Mouse (Mus musculus) thymus, adult 2 months (tissue): ENCODE results near the gene Vars. TPM values are rescaled to one million over a fixed set of nuclear protein-coding genes. Genes with fewer than 3 reads are reported as not detected.
A peak's percentile ranks its signal among the peaks of the same experiment; 100 is the strongest.

Source experiments
- DNase-seq: peaks from one replicate; pipeline ENCODE4 v3.0.0; 2021
- H3K27ac ChIP-seq: fragments of 200-500 bp; 2 replicates; pipeline ENCODE4 v1.5.1; 2012; ENCODE audit warnings: low read length, control low read depth; ENCODE audit not compliant: control insufficient read depth, insufficient read depth
- H3K27me3 ChIP-seq: fragments of 200-500 bp; 2 replicates; pipeline ENCODE4 v1.6.1; 2012; ENCODE audit warnings: mild to moderate bottlenecking, low read length, moderate library complexity, mixed read lengths; ENCODE audit not compliant: control insufficient read depth, insufficient read depth
- H3K36me3 ChIP-seq: fragments of 200-500 bp; 2 replicates; pipeline ENCODE4 v1.6.1; 2012; ENCODE audit warnings: mild to moderate bottlenecking, low read length, moderate library complexity; ENCODE audit not compliant: control insufficient read depth, insufficient read depth
- H3K4me1 ChIP-seq: fragments of 200-500 bp; replicated peaks from 2 replicates; pipeline ENCODE4 v1.6.1; 2012; ENCODE audit warnings: low read length; ENCODE audit not compliant: control insufficient read depth, insufficient read depth
- H3K4me3 ChIP-seq: fragments of 200-500 bp; 2 replicates; pipeline ENCODE4 v1.5.1; 2012; ENCODE audit warnings: mild to moderate bottlenecking, low read length, control low read depth, moderate library complexity; ENCODE audit not compliant: control insufficient read depth, insufficient read depth
- CTCF ChIP-seq: fragments of 200-500 bp; IDR thresholded peaks from 2 replicates; pipeline ENCODE4 v1.5.1; 2012; ENCODE audit warnings: mild to moderate bottlenecking, control low read depth, low read length, moderate library complexity, borderline replicate concordance; ENCODE audit not compliant: control insufficient read depth, poor library complexity, insufficient read depth; ENCODE audit errors: extremely low read depth
- POLR2A ChIP-seq: fragments of 200-500 bp; IDR thresholded peaks from 2 replicates; pipeline ENCODE4 v1.6.1; 2012; ENCODE audit warnings: mild to moderate bottlenecking, low read length, control low read depth, moderate library complexity; ENCODE audit not compliant: control insufficient read depth, poor library complexity, insufficient read depth; ENCODE audit errors: extremely low read depth
- WGBS: fragments of 180-500 bp; shearing (Covaris S2); methylation state at CpG from one replicate; pipeline ENCODE4 v1.1.7; 2018; 5-methylcytosine and 5-hydroxymethylcytosine counted together
- polyA plus RNA-seq: library from polyadenylated mRNA; depleted of rRNA; stranded (reverse); fragments of >200 nt; gene quantifications from 2 replicates; pipeline ENCODE4 v1.2.3, GENCODE M21; 2012

Gene Vars
- polyA plus RNA-seq, 1 experiment = 404 TPM

DNA sequence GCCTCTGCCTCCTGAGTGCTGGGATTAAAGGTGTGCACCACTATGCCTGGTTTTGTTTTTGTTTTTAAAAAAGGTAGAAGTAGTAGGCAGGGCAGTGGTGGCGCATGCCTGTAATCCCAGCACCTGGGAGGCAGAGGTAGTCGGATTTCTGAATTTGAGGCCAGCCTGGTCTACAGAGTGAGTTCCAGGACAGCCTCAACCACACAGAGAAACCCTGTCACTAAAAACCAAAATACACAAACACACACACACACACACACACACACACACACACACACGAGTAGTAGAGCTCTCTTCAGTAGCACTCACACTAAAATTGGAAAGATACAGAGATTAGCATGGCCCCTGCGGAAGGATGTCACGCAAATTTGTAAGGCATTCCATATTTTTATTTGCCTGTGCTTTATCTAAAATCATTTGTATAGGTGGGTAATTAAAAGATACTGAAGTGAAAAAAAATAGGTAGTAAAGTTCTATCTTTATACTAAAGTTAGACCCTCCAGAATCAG, 48.2 kb downstream of the Vars start:
- peaks cover 44% of the 10 kb centered on the region for H3K4me1 ChIP-seq
- H3K27ac ChIP-seq = peak overlapping the region; percentile 86
- peaks cover 16% of the 10 kb centered on the region for H3K36me3 ChIP-seq
- 33% methylated on average over 5 of the region's 5 CpGs for WGBS
- no peak overlapping the region for H3K4me3 ChIP-seq
- no peaks in the 10 kb centered on the region for H3K27me3 ChIP-seq
- DNase-seq = no peak
- no peak for TF ChIP-seq POLR2A
- TF ChIP-seq CTCF = no peak

DNA sequence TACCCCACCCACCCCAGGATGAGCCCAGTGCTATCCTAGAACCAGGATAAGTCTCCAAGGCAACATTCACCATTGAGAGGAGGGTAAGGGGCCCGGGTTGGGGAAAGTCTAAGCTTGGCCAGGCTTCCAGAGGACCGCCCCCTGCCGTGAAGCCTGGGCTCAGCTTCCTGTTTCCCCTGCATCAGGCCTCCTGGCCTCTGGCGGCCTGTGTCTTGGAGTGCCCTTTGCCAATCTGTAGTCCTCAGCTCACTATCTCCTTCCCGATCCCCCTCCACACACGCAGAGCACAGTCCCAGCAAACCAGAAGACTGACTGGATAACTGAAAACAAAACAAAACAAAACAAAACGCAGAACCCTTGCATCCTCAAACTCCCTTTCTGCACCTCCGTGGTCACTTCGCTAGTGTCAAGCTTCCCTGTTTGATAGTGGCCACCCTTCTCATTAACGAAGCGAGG, 48.8 kb downstream of the Vars start, which contains the start of gene Clic1:
Gene Clic1 (plus strand): TSS at position 406 of the 456 bp plus-strand sequence.
- peaks cover 22% of the 10 kb centered on the region for H3K36me3 ChIP-seq
- TF ChIP-seq CTCF (0 out of 2 replicates have a peak, but pooled peaks have one; percentile 43), POLR2A (peak; percentile 32; the same call in 1 of the 2 replicates)
- 1% methylated on average over 11 of the region's 11 CpGs for WGBS
- H3K27ac ChIP-seq = peak within 1 kb of the TSS; percentile 86
- peak within 1 kb of the TSS; percentile 75 for H3K4me3 ChIP-seq
- no peaks in the 10 kb centered on the region for H3K27me3 ChIP-seq
- H3K4me1 ChIP-seq = peaks cover 44% of the 10 kb centered on the region
- peak; percentile 66 for DNase-seq

DNA sequence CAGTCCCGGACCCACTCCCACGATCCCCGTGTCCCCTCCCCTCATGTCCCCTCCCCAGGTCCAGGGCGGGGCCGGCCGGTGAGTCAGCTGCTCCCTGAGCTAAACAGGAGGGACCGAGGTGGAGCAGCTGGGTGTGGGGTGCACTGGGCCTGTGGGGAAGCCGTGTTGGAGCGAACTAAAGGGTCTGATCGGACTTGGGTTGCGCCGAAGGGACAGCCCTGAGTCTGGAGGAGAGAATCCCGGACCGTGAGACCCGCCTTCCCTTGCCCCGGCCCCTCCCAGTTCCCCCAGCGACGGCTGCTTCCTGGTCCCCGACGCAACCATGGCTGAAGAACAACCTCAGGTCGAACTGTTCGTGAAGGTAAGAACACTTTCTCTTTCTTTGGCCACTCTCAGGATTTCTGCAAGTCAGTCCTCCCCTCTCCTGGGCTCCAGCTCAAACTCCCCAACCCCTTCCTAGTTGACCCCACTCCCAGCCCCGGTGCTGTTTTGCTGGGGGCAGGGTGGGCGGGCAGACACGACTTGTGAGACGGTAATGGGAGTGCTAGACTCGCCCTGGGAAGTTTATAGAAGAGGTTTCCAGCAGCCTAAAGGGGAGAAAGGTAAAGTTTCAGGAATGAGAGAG, 49.5 kb downstream of the Vars start:
- peak overlapping the region; percentile 75 for H3K4me3 ChIP-seq
- peak overlapping the region; percentile 86 for H3K27ac ChIP-seq
- under 1% methylated on average over 27 of the region's 27 CpGs for WGBS
- peaks cover 42% of the 10 kb centered on the region for H3K4me1 ChIP-seq
- peak; percentile 84 for DNase-seq
- TF ChIP-seq POLR2A (0 out of 2 replicates have a peak, but pooled peaks have one; percentile 27), CTCF (no peak)
- no peaks in the 10 kb centered on the region for H3K27me3 ChIP-seq
- peaks cover 26% of the 10 kb centered on the region for H3K36me3 ChIP-seq

DNA sequence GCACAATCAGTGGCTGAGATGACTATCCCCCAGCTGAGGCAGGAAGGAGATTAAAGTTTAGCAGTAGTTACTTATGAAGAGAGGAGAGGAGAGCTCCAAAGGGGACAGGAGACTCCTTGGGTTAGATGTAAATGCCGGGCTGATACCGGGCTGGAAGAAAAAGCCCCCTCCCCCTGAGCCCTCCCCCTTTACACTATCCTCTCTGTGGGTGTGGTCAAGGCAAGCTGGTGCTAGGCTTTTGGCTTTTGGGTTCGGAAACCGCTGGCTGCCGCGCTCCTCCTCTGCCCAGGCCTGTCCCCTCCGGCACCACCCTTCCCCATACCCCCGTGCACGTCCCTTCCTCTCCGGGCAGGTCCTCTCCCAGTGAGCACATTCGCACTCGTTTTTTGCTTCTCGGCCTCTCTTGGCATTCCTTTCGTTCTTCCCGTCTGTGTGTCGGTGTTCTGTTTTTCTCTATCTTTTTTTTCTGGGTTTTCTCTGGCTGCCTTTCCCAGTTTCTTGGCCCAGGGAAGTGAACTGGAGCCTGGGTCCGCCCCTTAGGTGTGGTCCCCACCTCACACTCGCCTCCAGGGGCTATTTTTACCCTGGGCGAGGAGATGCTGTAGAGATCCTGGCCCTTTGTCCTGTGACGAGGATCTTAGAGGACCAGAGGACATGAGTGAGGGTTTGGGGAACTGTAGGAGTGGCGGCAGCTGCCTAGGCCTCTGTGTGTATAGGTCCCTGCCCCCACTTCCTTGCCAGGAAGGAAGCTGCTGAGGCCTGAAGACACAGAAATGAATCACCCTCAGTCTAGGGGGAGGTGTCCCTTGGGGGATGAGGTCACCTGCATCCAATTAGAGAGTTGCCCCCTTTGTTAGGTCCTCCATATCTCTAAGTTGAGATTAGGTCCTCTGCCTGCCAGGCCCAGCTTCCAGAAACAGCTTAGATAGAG, 50.6 kb downstream of the Vars start:
- H3K4me3 ChIP-seq = peak overlapping the region; percentile 75
- 1% methylated on average over 21 of the region's 21 CpGs for WGBS
- H3K27me3 ChIP-seq = no peaks in the 10 kb centered on the region
- peak overlapping the region; percentile 86 for H3K27ac ChIP-seq
- TF ChIP-seq CTCF (no peak), POLR2A (peak; percentile 55; the same call in 1 of the 2 replicates)
- DNase-seq = peak; percentile 80
- peaks cover 38% of the 10 kb centered on the region for H3K36me3 ChIP-seq
- H3K4me1 ChIP-seq = peaks cover 34% of the 10 kb centered on the region

DNA sequence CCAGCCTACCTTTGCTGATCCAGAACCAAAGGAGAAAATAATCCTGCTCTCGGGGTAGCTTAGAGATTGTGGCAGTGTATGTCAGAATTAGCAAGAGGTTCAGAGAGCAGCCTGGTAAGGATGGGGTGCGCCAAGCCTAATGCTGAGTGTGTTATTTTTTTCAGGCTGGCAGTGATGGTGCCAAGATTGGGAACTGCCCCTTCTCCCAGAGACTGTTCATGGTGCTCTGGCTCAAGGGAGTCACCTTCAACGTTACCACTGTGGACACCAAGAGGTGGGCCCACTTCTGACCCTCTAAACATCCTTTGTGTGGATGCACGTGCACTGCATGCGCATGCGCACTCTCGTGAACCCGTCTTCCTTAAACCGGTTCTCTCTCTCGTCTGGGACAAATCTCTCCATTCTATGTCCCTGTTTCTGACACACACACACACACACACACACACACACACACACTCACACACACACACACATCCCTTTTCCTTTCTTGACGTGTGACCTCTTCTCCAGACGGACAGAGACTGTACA, 51.5 kb downstream of the Vars start:
- no peak for DNase-seq
- H3K4me3 ChIP-seq = no peak overlapping the region
- no peaks in the 10 kb centered on the region for H3K27me3 ChIP-seq
- peaks cover 42% of the 10 kb centered on the region for H3K36me3 ChIP-seq
- WGBS = 91% methylated on average over 12 of the region's 12 CpGs
- TF ChIP-seq POLR2A = no peak
- TF ChIP-seq CTCF = no peak
- H3K4me1 ChIP-seq = peaks cover 32% of the 10 kb centered on the region
- peak overlapping the region; percentile 86; the same call in 1 of the 2 replicates for H3K27ac ChIP-seq

DNA sequence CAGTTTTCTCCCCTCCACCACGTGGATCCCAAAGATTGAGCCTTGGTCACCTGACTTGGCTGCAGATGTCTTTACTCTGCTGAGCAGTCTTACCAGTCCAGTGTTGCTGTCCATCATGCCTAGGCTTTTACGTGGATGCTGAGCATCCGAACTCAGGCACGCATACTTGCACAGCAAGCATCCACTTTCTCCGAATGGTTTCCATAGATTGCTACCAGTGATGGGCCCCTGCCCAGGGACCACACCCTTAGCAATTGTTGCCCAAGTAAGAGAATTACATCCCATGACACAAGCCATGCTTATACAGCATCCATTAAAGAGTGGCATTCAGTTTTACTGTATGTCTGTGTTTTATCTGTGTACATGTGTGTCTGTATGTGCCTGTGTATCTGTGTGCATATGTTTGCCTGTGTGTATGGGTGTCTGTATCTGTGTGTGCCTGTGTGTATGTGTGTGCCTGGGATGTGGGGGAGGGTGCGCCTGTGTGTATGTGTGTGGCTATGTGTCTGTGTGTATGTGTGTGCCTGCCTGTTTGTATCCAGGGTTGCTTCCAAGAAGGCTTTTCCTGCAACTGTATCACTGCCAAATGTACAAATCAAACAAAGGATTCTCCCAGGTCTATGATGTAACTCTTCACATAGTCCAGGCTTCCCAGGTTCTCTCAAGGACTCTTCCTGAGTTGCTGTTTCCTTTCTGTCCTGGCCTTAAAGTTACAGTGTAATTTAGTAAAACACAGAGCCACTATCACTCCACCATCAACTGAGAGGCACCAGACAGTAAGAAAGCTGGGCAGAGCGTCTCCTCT, 55.1 kb downstream of the Vars start:
- no peak for DNase-seq
- 96% methylated on average over 7 of the region's 7 CpGs for WGBS
- H3K36me3 ChIP-seq = peaks cover 55% of the 10 kb centered on the region

More for the DNA sequence above, 55.1 kb downstream of the Vars start:
- TF ChIP-seq POLR2A (no peak), CTCF (no peak)
- H3K4me3 ChIP-seq = no peak overlapping the region
- peaks cover 25% of the 10 kb centered on the region for H3K4me1 ChIP-seq
- no peaks in the 10 kb centered on the region for H3K27me3 ChIP-seq
- no peak overlapping the region for H3K27ac ChIP-seq
